Mouse (Mus musculus): ENCODE data around the gene Rnf26. TPM values are rescaled to one million over a fixed set of nuclear protein-coding genes. Genes with fewer than 3 reads are reported as not detected.

The Rnf26 gene
- polyA plus RNA-seq, 1 experiment: 26.4 TPM

DNA sequence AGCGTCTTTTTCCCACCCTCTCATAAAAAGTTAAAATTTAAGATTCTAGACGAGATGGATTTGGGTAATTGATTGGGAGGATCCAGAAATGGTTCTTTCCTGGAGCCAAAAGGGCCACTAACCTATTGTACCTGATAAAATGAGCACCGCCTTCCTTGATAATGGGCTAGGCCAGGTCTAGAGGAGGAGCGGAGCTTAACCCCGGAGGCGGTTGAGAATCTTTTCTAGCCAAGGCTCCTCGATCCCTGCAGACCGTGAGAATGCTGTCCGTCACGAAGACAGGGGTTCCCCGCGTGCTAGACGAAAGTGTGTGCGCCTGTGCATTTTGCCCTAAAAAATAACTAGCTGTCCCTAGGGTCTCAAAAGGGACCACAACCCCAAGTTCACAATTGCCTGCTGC is 29.1 kb downstream of the Rnf26 start:
- Histone ChIP-seq H3K27ac (ENCODE audit: insufficient read depth, low read depth, low read length) (peak overlapping the region; percentile 96), H3K27me3 (ENCODE audit: control insufficient read depth, insufficient read depth, low read length) (no peaks in the 10 kb centered on the region), H3K4me3 (ENCODE audit: low read depth, low read length) (peak overlapping the region; percentile 81), H3K36me3 (ENCODE audit: control insufficient read depth, insufficient read depth, low read length) (no peaks in the 10 kb centered on the region), H3K4me1 (ENCODE audit: control insufficient read depth, insufficient read depth, insufficient read length, low read length) (peaks cover 44% of the 10 kb centered on the region)
- no peak for TF ChIP-seq CTCF (IDR thresholded peaks at IDR 0.05; ENCODE audit: extremely low read depth, insufficient read length, insufficient replicate concordance, low read depth, low read length)
- no peak for TF ChIP-seq POLR2A (IDR thresholded peaks at IDR 0.05; ENCODE audit: low read depth, low read length)
- WGBS: 2% methylated on average over 14 of the region's 14 CpGs

DNA sequence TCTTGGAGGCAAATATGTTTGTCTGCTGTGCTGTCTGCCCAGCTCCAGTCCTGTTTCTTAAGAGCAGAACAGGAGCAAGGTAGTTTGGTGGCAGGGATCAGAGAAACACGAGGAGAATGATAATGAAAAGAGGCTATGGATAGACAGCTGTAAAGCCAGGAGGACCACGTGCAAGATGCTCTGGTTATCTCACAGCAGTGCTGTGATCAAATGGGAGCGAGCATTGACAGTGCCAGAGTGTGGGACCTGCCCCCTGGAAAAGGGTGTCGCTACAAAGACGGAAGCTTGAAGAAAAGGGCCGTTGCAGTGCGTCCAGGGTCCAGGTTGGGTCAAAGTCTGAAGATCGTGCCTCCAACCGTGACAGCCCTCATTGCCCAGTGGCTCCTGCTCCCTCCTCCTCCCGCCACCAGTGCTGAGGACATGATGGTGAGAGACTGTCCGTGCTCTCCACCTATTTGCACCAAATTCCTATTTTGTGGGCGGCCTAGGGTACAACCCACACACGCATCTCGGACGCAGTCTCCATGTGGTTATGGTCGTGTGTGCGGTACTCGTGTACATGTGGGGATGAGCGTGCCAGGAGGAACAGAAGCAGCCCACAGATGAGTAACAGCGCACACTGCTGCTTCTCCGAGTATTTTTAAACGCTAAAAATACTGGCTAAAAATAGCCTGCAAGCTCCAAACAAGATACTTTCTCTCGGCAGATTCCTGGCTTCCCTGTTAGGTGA is 29.8 kb downstream of the Rnf26 start:
- WGBS: 7% methylated on average over 23 of the region's 23 CpGs
- H3K27ac ChIP-seq (ENCODE audit: insufficient read depth, low read depth, low read length): peak overlapping the region; percentile 96
- TF ChIP-seq POLR2A (IDR thresholded peaks at IDR 0.05; ENCODE audit: low read depth, low read length): peak; percentile 36; the same call in 1 of the 2 replicates
- no peak for TF ChIP-seq CTCF (IDR thresholded peaks at IDR 0.05; ENCODE audit: extremely low read depth, insufficient read length, insufficient replicate concordance, low read depth, low read length)
- H3K4me1 ChIP-seq (ENCODE audit: control insufficient read depth, insufficient read depth, insufficient read length, low read length): peaks cover 46% of the 10 kb centered on the region
- H3K27me3 ChIP-seq (ENCODE audit: control insufficient read depth, insufficient read depth, low read length): no peaks in the 10 kb centered on the region
- H3K36me3 ChIP-seq (ENCODE audit: control insufficient read depth, insufficient read depth, low read length): no peaks in the 10 kb centered on the region
- peak overlapping the region; percentile 81 for H3K4me3 ChIP-seq (ENCODE audit: low read depth, low read length)

DNA sequence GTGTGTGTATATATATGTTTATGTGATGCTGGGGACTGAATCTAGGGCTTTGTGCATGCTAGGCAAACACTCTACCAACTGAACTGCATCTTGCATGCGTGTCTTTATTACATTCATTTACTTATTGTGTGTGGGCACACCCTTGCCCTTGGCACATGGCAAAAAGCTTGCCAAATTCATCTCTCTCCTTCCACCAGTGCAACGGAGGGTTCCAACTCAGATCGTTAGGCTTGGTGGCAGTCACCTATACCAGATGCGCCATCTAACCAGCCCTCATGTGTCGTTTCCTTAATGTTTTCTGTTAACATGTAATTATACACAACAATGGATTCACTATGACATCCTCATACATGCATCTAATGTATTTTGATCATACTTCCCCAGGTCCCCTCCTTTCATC is 31.1 kb downstream of the Rnf26 start:
- Histone ChIP-seq H3K4me3 (ENCODE audit: low read depth, low read length) (no peak overlapping the region), H3K36me3 (ENCODE audit: control insufficient read depth, insufficient read depth, low read length) (no peaks in the 10 kb centered on the region), H3K27ac (ENCODE audit: insufficient read depth, low read depth, low read length) (no peak overlapping the region), H3K27me3 (ENCODE audit: control insufficient read depth, insufficient read depth, low read length) (no peaks in the 10 kb centered on the region), H3K4me1 (ENCODE audit: control insufficient read depth, insufficient read depth, insufficient read length, low read length) (peaks cover 47% of the 10 kb centered on the region)
- TF ChIP-seq CTCF (IDR thresholded peaks at IDR 0.05; ENCODE audit: extremely low read depth, insufficient read length, insufficient replicate concordance, low read depth, low read length) (no peak), POLR2A (IDR thresholded peaks at IDR 0.05; ENCODE audit: low read depth, low read length) (no peak)
- 73% methylated on average over 5 of the region's 5 CpGs for WGBS

DNA sequence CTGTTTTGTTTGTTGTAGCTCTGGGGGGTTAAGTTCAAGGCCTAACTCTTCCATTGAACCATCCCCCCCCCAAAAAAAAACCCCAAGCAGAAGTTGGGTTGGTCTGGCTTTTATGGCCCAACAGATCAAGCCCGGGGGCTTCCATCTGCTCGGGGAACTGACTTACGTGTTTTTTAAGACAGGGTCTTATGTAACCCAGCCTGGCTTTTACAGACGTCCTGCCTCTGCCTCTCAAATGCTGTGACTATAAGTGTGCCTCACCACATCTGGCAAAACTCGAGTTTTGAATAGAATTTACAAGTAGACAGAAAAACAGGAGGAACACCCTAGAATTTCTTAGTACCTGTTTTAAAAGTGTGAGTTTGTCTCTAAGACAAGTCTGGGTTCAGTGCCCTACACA is 31.7 kb downstream of the Rnf26 start:
- H3K27ac ChIP-seq (ENCODE audit: insufficient read depth, low read depth, low read length): no peak overlapping the region
- TF ChIP-seq CTCF (IDR thresholded peaks at IDR 0.05; ENCODE audit: extremely low read depth, insufficient read length, insufficient replicate concordance, low read depth, low read length): no peak
- no peak for TF ChIP-seq POLR2A (IDR thresholded peaks at IDR 0.05; ENCODE audit: low read depth, low read length)
- H3K4me1 ChIP-seq (ENCODE audit: control insufficient read depth, insufficient read depth, insufficient read length, low read length): peaks cover 47% of the 10 kb centered on the region
- no peak overlapping the region for H3K4me3 ChIP-seq (ENCODE audit: low read depth, low read length)
- no peaks in the 10 kb centered on the region for H3K27me3 ChIP-seq (ENCODE audit: control insufficient read depth, insufficient read depth, low read length)
- 86% methylated on average over 5 of the region's 5 CpGs for WGBS
- no peaks in the 10 kb centered on the region for H3K36me3 ChIP-seq (ENCODE audit: control insufficient read depth, insufficient read depth, low read length)

DNA sequence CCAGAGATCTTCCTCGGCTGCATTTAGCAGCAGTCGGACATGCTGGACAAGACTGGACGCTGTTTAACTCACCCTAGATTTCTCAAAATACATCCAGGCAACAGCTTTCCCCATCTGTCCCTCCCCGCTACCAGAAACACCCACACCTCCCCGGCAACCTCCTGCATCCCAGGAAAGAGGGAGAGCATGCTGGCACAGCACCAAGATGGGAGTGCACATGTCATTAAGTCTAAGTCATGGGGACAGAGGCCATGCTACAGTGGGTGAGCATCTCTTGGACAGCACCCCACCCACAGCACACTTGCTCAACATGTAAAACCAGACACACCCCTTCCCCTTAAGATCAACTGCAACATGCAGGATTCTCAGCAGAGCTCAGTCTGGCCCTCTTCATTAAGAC is 32.4 kb downstream of the Rnf26 start:
- Histone ChIP-seq H3K27me3 (ENCODE audit: control insufficient read depth, insufficient read depth, low read length) (no peaks in the 10 kb centered on the region), H3K4me3 (ENCODE audit: low read depth, low read length) (no peak overlapping the region), H3K27ac (ENCODE audit: insufficient read depth, low read depth, low read length) (no peak overlapping the region), H3K36me3 (ENCODE audit: control insufficient read depth, insufficient read depth, low read length) (no peaks in the 10 kb centered on the region), H3K4me1 (ENCODE audit: control insufficient read depth, insufficient read depth, insufficient read length, low read length) (peaks cover 47% of the 10 kb centered on the region)
- 49% methylated on average over 5 of the region's 5 CpGs for WGBS
- TF ChIP-seq POLR2A (IDR thresholded peaks at IDR 0.05; ENCODE audit: low read depth, low read length): no peak
- TF ChIP-seq CTCF (IDR thresholded peaks at IDR 0.05; ENCODE audit: extremely low read depth, insufficient read length, insufficient replicate concordance, low read depth, low read length): no peak

DNA sequence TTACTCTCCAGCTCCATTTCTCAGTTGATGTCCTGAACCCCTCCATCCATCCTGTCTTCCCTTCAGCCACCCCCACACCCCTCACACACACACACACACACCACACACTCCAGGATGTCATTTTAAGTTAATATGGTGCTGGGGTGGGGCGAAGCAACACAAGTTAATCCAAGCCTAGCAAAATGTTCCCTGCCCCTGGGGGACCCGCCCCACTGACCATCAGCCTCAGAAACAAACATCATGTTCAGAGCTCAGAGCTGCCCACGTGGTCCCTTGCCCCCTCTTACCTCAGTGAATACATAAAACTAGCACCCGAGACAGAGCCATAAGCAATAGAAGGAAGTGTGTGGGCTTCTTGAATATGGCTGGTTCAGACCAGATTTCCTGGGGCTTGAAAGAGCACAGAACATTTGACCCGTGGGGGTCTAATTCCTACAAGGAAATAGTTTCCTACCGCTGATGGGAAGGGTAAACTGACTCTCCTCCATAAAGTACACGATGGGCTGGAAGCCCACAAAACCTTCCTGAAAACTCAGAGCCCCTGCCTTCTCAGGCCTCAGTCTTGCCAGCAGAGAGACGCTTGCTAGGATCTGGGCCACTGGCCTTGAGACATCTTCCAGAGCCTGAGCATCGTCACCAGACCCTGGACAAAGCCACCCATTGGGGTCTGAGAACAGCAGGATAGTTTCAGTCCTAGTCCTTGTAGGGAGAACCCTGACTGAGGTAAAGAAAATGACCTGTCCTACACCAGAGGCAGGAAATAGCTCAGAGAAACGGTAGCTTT is 33.1 kb downstream of the Rnf26 start:
- 68% methylated on average over 10 of the region's 10 CpGs for WGBS
- TF ChIP-seq CTCF (IDR thresholded peaks at IDR 0.05; ENCODE audit: extremely low read depth, insufficient read length, insufficient replicate concordance, low read depth, low read length): no peak
- no peak for TF ChIP-seq POLR2A (IDR thresholded peaks at IDR 0.05; ENCODE audit: low read depth, low read length)
- no peaks in the 10 kb centered on the region for H3K27me3 ChIP-seq (ENCODE audit: control insufficient read depth, insufficient read depth, low read length)
- no peak overlapping the region for H3K4me3 ChIP-seq (ENCODE audit: low read depth, low read length)
- peaks cover 47% of the 10 kb centered on the region for H3K4me1 ChIP-seq (ENCODE audit: control insufficient read depth, insufficient read depth, insufficient read length, low read length)
- no peaks in the 10 kb centered on the region for H3K36me3 ChIP-seq (ENCODE audit: control insufficient read depth, insufficient read depth, low read length)
- H3K27ac ChIP-seq (ENCODE audit: insufficient read depth, low read depth, low read length): peak overlapping the region; percentile 94

Data from small intestine, adult 2 months (tissue).